Mouse (Mus musculus) kidney, postnatal 4 days (tissue): ENCODE results near the gene Map3k1.

Source experiments
- DNase-seq, 2 experiments: peaks; one replicate each; pipeline ENCODE4 v3.0.0; 2021; ENCODE audit warnings: mixed read lengths in 2 of 2

The Map3k1 gene

DNA sequence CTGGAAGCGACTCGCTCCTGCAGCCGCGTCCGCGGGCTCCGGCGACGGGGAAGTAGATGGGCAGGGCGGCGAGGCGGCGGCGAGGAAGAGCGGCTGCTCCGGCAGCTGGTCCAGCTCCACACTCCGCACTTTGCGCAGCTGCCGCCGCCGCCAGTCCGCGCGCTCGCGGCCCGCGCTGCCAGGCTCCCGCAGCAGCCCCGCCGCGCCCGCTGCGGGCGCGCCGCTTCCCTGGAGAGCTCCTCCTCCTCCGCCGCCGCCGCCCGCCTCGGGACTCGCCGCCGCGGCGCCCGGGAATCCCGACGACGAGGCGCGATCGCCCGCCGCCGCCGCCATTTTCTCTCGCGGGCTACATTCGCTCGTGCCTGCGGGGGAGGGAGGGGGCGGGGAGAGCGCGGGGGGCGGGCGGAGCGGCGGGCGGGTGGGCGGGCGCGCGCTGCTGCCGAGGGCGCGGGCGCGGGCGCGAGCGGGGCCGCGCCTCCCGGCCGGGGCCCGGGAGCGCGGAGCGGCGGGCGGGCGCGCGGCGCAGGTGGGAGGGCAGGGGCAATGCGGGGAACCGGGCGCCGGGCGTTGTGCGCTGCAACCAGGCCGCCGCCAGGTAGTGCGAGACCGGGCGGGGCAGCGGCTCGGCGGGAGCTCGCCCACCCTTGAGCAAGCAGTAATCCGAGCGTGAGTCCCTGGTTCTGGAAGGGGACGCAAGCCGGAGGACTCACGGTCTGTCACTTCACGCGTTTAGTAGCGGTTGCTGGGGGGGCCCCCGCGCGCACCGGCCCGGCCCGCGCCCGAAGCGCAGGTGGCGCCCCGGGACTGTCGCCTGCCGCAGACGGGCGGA is at the start of gene Map3k1:
TSS of gene Map3k1 (minus strand) at position 357 of the 829 bp plus-strand sequence.
- DNase-seq = peak; percentile 76 to 87

- DNase-seq = peak; percentile 29 to 50
Observed at GRCm38 (mm10) chr13:111856786-111857455, 48.1 kb upstream of the Map3k1 start.

- DNase-seq = no peak
Observed at GRCm38 (mm10) chr13:111856232-111856631, 47.4 kb upstream of the Map3k1 start.

DNA sequence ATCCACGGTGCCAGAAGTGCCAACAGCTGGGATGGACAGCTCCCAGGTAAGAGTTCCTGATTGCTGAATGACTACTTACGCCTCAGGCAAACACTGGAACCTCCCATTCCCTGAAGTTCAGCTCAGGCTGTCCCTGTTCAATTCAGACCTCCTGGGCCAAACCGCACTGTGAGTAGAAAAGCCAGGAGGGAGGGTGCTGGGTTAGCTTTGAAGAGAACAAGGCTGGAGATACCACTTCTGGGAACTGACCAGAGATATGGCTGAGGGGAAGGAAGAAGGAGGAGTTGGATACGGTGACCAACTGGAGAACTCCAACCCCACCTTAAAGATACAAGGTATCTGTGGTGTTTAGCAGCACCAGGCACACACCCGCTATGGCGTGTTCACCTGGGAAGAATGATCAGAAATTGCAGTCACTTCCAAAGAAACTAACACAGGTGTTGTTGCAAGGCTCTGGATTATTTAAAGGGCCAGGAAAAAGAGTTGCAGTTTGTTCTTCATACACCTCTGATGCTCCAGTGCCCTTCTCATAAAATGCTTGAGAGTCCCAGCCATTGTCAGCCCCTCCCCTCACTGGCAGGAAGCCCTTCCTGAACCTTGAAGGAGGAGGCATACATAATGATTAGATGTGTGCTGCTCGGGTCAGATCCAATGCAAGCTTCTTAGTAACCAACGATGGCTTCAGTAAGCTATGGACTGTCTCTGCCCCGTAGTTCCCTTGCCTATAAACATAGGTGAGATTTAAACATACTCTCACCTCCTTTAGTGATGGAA is 43.8 kb upstream of the Map3k1 start:
- no peak for DNase-seq

- no peak for DNase-seq
Observed at GRCm38 (mm10) chr13:111850046-111850837, 41.4 kb upstream of the Map3k1 start.

DNA sequence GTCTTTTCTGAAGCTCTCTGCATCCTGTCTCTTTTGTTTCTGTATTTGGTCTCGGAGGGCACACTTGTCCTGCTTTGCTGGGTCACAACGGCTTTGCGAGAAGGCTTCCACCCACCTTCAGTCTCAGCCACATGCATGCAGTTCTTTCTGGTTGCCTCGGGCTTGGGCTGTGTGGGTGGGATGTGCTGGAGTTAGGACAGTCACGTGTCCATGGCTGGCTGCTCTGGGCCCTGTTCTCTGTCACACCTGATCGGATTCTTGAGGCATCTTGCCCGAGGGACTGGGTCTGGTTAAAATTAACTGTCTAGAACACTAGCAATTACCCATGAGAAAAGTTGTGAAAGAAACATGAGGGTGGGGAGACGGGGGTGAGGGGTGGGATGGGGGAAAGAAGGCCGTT is 36.7 kb upstream of the Map3k1 start:
- DNase-seq = peak; percentile 52 to 71

- DNase-seq = no peak
Observed at GRCm38 (mm10) chr13:111844313-111844712, 35.5 kb upstream of the Map3k1 start.

DNA sequence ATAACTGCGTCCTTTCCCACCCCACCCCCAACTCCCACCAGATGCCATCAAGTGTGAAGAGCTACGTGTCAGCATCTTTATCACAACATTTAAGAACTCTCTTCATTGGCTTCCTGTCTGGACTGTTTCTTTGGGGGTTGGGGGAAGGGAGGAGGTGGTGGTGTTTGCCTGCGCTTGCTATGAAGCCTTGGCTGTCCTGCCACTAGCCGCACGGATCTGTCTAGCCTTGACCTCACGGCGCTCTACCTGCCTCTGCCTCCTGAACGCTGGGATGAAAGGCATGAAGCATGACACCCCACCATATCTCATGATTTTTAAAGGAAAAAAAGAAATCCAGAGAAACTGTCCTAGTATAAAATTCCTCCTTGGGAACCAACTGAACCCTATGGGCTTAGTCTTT is 27.0 kb upstream of the Map3k1 start:
- DNase-seq = peak in 1 of 2 experiments; percentile 18

DNA sequence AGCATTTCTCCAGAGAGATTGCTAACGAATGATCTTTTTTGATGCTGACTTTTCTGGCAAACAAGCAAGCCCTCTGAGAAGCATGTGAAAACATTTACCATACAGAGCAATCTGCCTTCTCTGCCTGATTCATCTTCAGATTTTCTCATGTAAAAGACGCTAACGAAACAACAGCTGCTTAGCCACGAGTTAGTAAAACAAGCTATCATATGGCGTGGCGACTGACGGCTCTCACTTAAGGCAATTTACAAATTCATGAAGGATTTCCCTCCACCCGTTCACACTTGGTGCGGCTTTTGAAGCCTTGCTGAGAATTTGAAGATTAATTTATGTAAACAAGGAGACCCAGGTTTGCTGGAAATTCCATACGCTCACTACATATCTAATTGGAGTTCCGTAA is 25.8 kb upstream of the Map3k1 start:
- no peak for DNase-seq

GRCm38 (mm10) chr13:111829473-111829872 is 20.7 kb upstream of the Map3k1 start:
- peak; percentile 14 to 40 for DNase-seq

GRCm38 (mm10) chr13:111827481-111827880 is 18.7 kb upstream of the Map3k1 start:
- DNase-seq = no peak

DNA sequence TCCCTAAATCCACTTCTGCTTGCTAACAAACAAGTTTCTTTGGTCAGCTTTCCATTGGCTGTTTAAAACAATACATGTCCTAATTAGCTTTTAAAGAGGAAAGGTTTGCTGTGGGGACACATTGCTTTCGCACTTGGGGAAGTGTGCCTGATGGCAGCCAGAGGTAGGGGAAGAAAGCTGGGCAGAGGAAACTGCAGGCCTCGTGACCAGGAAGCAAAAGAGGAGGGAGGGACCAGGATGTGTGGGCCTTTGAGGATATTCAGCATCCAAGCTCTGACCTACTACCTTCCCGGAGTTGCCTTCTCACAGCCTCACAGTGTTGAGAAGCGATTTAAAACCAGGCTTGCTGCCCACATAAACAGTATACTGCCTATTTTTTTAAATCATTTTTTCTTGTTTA is 15.4 kb upstream of the Map3k1 start:
- no peak for DNase-seq

DNA sequence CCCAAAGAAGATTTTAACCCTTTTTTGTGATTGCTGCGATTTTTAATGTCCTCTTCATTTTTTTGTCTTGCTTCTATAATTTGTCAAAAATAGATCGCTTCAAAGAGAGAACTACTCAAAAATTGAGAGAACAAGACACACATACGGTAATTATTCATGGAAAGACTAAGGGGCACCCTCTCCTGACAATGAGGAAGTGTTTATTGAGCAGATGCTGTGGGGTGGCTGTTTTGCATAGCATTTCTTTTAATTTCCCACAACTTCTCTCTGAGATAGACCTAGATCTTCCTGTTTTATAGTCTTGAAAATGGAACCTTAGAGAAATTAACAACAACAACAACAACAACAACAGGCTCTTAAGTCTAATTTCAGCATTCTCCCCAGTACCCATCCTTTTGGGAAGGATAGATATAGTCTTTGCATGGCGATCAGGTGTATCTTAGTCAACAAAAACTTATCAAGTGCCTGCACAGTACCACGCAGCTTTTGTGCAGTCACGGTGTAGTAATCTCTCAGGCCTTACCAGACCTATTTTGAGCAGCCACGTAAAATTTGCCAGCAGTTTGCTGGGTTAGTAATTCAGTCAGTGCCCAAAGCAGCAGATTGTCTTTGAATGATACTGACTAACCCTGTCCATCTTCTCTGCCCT is 13.1 kb upstream of the Map3k1 start:
- DNase-seq = no peak

DNA sequence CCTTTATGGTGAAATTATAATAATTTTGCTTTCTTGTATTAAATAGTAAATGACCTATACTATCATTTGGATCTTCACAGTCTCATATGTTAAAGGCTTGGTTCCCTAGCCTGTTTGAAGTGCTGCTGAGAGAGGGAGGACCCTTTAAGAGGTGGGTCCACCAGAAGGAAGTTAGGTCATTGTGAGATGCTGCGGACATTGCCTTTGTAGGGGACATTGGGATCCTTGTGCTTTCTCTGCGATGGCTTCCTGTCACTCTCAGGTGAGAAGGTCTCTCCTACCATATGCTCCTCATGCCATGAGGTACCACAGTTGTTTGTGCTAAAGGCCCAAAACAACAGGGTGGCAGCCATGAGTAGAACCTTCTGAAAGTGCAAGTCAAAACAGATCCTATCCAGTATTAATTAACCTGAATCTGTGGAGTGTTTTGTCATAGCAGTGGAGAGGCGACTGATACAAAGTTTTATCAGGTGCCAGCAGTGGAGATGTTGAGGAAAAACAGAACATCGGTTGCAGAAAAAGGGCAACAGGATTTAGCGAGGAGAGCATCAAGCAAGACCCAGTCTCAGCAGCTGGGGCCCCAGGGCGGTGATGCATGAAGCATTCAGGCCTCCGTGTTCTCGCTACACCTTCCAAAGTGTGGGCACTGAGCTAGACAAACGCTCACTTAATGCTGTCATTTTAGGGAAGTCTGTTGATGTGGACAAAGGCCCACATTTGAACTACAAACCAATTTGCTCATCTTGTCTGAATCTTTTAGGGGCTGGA is 11.0 kb upstream of the Map3k1 start:
- peak; percentile 17 to 42 for DNase-seq

DNA sequence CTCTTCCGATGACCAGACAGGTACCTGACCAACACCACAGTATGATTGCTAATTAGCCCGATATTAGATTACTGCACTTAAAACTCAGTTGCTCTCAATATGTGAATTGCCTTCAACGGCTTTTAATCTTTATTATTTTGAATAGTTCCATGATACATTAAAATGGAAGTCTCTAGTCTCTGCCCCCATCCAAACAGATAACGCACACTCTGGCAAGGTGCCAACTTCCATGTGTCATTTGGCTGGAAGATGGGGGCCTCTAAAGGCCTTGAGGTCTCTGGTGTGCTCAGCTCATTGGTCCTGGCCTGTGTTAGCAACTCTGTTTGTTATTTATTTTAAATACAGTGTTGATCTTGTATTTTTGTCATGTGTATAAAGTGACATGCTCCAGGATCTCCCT is 10.3 kb upstream of the Map3k1 start:
- no peak for DNase-seq

DNA sequence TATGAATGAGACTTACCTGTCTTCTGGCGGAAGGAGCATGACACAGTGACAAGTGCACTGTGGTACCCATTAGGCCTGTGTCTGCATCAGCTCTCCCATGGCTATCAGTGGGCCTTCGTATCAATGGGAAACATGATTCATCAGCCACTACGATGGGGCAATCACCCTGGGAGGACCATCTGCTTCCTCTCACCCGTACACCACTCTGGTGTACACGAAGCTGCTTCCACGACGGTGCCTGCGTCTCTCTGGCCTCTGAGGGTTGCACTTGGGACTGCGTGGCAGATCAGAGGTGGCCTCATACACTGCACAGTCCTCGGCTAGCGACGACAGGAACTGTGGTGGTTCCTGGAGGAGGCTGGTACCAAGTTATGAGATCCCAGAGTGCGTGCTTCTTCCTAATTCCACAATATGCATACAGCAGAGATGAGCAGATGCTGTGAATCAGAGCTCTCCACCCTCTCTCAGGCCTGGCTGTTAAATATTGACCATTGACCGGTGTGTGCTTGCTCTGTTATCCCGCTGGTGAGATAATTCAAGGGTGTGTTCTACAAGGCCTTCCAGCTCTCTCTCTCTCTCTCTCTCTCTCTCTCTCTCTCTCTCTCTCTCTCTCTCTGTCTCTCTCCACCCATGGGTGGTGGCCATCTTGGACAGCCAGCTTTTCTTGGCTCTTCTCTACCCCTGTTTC is 9.6 kb upstream of the Map3k1 start:
- no peak for DNase-seq

- DNase-seq = no peak
Observed at GRCm38 (mm10) chr13:111817773-111818172, 9.0 kb upstream of the Map3k1 start.

DNA sequence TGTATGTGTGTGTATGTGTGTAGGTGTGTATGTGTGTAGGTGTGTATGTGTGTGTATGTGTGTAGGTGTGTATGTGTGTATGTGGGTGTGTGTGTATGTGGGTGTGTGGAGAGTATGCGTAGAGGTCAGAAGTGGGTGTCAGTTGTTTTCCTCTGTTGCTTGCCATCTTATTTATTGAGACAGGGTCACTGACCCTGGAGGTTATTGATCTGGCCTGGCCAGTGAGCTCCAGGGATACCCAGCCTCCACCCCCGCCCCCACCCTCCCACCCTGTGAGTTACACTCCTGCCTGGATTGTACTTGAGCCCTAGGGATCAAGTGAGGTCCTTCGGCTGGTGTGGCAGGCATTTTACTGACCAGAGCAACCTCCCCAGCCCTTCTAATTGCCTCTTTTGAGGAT is 7.6 kb upstream of the Map3k1 start:
- DNase-seq = no peak

DNA sequence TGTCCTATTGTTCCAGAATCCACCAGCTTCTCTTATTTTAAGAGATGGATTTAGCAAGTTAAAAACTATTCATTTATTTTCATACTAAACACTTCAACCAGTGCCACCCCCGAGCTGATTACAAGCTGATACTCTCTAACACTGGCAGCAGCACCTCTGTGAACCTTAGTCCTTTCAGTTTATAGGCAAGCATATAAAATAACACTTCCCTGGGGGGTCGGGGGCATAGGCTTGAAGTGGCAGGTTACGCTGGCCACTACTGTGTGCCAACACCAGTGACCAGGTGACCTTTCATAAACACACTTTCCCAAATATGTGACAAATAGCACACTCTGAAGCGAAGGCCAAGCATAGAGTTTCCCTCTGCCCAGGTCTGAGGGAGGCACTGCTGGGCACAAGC is 6.7 kb upstream of the Map3k1 start:
- DNase-seq = no peak

- no peak for DNase-seq
Observed at GRCm38 (mm10) chr13:111815017-111815416, 6.2 kb upstream of the Map3k1 start.

DNA sequence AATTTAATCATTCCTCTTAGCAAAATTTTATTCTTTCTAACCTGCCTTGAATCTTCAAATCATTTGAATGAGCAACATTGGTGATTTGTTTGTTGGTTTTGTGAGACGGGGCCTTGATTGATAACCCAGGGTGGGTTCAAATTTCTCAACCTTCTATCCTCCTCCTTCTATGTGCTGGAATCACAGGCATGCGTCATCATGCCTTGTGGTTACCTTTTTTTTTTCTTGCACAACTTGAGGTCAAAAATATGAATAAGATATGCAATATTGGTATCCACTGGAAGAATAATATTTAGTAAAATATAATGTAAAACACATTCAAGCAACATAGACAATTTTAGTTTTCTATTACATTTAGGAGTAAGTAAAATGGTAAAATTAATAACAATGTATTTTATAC is 3.9 kb upstream of the Map3k1 start:
- DNase-seq = no peak
